Mouse (Mus musculus): Measurements from ENCODE around the gene Fam222b. TPM values are rescaled to one million over a fixed set of nuclear protein-coding genes. Genes with fewer than 3 reads are reported as not detected.

Fam222b gene
- polyA plus RNA-seq, 1 experiment: 36.5 TPM

DNA sequence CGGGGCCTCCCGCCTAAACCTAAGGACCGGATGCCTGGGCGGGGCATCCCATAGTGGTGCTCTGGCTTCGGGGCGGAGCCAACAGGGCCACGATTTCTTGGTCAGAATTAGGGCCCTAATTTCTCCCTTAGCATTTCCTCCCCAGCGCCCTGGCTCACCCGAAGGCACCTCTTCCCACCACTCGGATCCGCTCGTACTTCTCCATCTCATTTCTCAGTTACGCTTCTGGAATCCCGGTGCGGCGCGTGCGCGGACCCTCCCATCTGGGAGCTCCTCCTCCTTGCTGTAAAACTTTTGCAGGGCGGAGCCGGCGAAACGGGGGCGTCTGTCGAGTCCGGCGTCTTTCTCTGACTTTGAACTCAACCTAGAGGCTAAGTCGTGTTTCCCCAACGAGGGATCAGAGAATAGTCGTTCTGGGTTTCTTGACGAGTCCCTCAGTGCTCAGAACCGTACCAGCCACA lies 82.0 kb downstream of the Fam222b start, which contains the start of the genes Nek8 and Tlcd1:
Gene Nek8, minus strand, starts transcription at position 274 of the 461 bp plus-strand sequence.
Gene Tlcd1, plus strand, starts transcription at position 310 of the 461 bp plus-strand sequence.
- DNase-seq (ENCODE audit: low read depth): peak; percentile 92
- TF ChIP-seq POLR2A (IDR thresholded peaks at IDR 0.05; ENCODE audit: borderline replicate concordance, extremely low read depth, insufficient read depth, insufficient read length, poor library complexity, severe bottlenecking) (no peak), CTCF (IDR thresholded peaks at IDR 0.05; ENCODE audit: borderline replicate concordance, extremely low read depth, insufficient read depth, insufficient read length) (no peak)

DNA sequence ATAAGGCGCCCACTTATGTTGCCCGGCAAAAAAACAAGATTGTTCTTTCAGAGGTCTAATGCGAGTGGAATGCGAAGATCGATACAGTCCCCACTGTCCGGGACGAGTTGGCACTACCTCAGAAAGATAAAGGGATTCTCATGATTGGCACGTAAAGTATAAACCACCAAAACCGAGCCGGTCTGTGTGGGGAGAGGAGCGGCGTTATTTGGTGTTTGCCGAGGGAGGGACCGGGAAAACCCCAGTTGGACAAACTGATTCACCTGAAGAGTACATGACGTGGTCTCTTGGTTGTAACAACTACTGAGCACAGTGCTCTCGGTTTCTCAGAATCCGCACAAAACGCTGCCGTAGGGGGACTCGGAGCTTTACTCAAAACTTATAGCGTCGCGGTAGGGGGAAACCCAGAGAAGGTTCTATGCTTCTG lies 82.5 kb downstream of the Fam222b start:
- DNase-seq (ENCODE audit: low read depth): no peak
- no peak for TF ChIP-seq POLR2A (IDR thresholded peaks at IDR 0.05; ENCODE audit: borderline replicate concordance, extremely low read depth, insufficient read depth, insufficient read length, poor library complexity, severe bottlenecking)
- TF ChIP-seq CTCF (IDR thresholded peaks at IDR 0.05; ENCODE audit: borderline replicate concordance, extremely low read depth, insufficient read depth, insufficient read length): no peak

DNA sequence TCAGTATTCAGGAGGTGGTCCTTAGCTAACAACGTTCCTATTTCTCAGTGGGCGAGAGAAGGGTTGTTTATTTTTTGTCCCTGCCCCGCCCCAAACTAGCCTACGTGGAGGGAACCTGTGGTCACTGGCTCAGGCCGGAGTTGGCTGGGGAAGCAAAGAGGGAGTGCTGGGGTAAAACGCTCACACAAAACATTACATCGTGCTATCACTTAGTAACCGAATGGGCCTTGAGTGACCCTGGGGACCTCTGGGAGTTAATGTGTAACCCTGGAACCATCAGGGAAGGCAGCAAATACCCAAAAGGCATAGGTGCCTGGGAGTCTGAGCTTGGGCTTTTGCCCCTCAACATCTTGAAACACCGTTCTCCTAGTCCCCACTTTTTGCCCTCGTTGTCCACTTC lies 83.0 kb downstream of the Fam222b start:
- TF ChIP-seq CTCF (IDR thresholded peaks at IDR 0.05; ENCODE audit: borderline replicate concordance, extremely low read depth, insufficient read depth, insufficient read length) (no peak), POLR2A (IDR thresholded peaks at IDR 0.05; ENCODE audit: borderline replicate concordance, extremely low read depth, insufficient read depth, insufficient read length, poor library complexity, severe bottlenecking) (no peak)
- no peak for DNase-seq (ENCODE audit: low read depth)

DNA sequence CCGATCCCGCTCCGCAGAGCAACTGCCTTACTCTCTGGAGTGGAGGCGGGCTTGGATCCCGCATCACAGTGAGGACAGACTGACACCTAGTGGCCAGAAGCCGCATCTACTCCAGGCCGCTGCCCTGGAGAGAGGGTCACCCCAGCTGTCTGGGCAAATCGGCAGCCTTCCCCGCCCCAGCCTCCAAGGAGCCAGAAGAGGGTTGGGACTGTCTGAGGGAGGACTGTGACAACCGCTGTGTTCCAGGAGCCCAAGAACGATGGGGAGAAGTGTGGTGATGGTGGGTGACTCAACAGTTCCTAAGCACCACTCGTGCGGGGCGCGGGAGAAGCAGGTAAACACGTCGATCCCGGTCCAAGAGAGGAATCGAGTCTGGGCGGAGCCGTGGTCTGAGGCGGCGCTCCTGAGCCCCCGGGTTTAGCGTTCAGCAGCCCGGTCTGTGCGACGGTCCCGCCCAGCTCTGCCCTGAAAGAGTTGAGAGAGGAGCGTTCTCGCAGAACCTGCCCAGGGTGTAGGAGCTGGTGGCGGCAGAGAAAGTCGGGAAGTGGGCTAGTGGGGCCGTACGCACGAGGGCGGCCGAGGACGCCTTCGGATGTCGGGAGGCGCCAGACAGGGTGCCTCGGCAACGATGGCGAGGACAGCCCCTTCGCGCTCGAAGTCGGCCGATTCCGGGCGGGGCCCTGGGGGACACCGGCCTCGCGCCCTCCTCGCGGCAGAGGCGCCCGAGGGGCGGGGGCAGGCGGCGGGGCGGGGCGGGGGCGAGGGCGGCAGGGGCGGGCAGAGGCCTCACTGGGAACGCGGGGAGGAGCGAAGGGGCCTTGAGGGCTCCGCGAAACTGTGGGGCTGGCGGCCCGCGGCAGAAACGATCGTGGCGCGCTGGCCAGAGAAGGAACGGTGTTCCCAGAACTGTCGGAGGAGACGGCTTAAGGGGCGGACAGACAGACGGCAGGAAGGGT lies 83.7 kb downstream of the Fam222b start:
- TF ChIP-seq CTCF (IDR thresholded peaks at IDR 0.05; ENCODE audit: borderline replicate concordance, extremely low read depth, insufficient read depth, insufficient read length): peak; percentile 97
- no peak for TF ChIP-seq POLR2A (IDR thresholded peaks at IDR 0.05; ENCODE audit: borderline replicate concordance, extremely low read depth, insufficient read depth, insufficient read length, poor library complexity, severe bottlenecking)
- DNase-seq (ENCODE audit: low read depth): peak; percentile 96

DNA sequence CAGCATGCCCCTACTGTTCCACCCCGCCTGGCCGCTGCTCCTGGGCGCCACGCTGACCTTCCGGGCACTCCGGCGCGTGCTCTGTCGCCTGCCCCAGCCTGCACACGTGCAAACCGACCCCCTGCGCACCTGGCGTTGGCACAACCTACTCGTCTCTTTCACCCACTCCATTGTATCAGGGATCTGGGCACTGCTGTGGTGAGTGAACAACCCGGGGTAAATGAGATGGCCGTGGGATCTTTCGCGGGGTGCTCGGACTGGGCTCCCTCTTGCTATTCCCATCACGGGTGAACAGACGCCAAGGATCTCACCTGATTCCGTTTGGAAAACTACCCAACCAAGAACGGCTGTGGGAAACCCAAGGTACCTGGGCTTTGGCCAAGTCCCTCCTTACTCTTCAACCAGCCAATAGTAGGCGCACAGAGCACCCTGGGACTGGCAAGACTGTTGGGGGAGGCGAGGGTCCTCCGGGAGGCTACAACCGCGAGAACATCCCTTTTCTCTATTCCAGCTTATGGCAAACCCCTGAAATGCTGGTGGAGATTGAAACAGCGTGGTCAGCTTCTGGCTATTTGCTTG lies 84.5 kb downstream of the Fam222b start:
- no peak for TF ChIP-seq POLR2A (IDR thresholded peaks at IDR 0.05; ENCODE audit: borderline replicate concordance, extremely low read depth, insufficient read depth, insufficient read length, poor library complexity, severe bottlenecking)
- no peak for TF ChIP-seq CTCF (IDR thresholded peaks at IDR 0.05; ENCODE audit: borderline replicate concordance, extremely low read depth, insufficient read depth, insufficient read length)
- DNase-seq (ENCODE audit: low read depth): peak; percentile 90

DNA sequence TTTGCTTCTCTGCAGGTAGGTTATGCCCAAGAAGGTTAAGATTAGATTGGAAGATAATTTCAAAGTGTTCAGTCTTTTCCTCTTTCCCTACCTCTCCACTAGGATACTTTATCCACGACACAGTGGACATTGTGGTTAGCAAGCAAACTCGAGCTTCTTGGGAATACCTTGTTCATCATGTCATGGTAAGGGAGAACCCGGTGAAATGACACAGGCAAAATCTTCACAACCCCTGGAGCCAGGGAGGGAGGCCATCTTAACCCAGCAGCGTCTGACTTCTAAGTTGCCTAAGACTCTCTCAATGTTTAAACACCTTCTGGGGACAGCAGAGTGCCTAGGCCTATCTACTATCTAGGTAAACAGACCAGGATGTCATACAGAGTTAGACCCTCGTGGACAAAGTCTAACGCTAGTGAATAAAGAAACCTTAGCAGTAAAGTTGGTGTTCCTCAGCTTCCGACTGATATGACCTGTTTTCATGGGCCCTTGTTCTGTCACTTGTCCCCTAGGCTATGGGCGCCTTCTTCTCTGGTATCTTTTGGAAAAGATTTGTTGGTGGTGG lies 85.1 kb downstream of the Fam222b start:
- TF ChIP-seq CTCF (IDR thresholded peaks at IDR 0.05; ENCODE audit: borderline replicate concordance, extremely low read depth, insufficient read depth, insufficient read length) (no peak), POLR2A (IDR thresholded peaks at IDR 0.05; ENCODE audit: borderline replicate concordance, extremely low read depth, insufficient read depth, insufficient read length, poor library complexity, severe bottlenecking) (no peak)
- DNase-seq (ENCODE audit: low read depth): no peak

DNA sequence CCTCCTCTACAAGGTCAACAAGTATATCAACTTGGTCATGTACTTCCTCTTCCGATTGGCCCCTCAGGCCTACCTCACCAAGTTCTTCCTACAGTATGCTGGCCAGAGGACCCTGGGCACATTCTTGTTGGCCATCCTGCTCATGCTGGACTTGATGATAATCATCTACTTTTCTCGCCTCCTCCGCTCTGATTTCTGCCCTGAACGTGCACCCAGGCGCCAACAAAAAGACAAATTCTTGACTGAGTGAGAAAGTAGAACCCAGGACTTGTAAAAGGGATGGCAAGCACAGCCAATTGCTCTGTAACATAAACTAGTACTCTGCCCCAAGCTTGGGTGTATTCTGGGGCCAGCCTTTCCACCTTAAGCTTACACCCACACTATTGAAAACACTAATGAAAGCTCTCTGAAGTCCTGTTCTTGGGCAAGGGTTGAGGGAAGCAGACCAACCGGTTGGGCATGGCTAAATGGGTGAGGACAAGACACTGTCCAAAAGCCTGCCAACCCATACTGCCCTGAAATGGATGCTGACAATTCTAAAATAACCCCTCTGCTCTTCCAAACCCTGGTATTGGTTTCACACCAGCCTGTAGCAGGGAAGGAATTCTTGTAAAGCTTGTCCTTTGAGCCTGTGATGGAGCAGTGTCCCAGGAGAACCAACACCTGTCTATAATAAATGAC lies 85.8 kb downstream of the Fam222b start:
- TF ChIP-seq CTCF (IDR thresholded peaks at IDR 0.05; ENCODE audit: borderline replicate concordance, extremely low read depth, insufficient read depth, insufficient read length): no peak
- no peak for TF ChIP-seq POLR2A (IDR thresholded peaks at IDR 0.05; ENCODE audit: borderline replicate concordance, extremely low read depth, insufficient read depth, insufficient read length, poor library complexity, severe bottlenecking)
- DNase-seq (ENCODE audit: low read depth): no peak

DNA sequence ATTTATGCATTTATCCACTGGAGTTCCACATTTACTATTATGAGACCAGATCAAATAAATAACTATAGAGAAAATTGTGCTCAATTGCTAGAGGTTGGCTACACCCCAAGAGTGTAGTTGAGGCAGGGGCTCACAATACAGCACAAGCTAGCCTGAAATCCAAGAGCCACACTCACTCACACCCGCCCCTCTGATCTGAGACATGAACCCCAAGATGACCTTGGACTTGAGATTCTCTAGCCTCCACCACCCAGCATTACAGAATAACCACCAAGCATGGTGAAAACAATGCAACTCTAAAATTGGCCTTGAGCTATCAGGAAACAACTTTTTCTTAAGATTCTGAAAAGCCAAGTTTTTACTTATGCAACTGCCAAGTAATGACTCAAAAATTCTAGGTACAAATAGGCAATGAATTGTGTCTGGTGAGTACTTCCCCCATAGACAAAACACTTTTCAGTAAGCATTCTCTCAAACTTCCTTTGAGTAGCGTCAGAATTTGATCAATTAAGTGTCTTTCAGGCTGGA lies 87.4 kb downstream of the Fam222b start:
- TF ChIP-seq CTCF (IDR thresholded peaks at IDR 0.05; ENCODE audit: borderline replicate concordance, extremely low read depth, insufficient read depth, insufficient read length) (no peak), POLR2A (IDR thresholded peaks at IDR 0.05; ENCODE audit: borderline replicate concordance, extremely low read depth, insufficient read depth, insufficient read length, poor library complexity, severe bottlenecking) (no peak)
- no peak for DNase-seq (ENCODE audit: low read depth)

DNA sequence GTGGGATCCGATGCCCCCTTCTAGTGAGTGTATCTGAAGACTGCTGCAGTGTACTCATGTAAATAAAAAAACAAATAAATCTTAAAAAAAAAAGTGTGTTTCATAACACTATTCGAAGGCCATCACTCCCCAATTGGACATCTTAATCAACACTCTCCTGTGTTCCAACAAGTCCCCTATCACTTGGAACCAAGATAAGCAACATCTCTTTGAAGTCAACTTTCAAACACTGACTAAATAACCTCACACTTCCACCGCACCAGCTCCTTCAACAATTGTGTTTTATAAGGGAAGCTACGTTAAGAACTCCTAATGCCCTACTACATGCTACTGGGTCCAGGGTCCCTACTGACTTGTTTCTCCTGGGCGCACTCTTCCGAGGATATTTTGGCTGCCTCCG lies 88.0 kb downstream of the Fam222b start:
- TF ChIP-seq POLR2A (IDR thresholded peaks at IDR 0.05; ENCODE audit: borderline replicate concordance, extremely low read depth, insufficient read depth, insufficient read length, poor library complexity, severe bottlenecking): no peak
- TF ChIP-seq CTCF (IDR thresholded peaks at IDR 0.05; ENCODE audit: borderline replicate concordance, extremely low read depth, insufficient read depth, insufficient read length): no peak
- no peak for DNase-seq (ENCODE audit: low read depth)

DNA sequence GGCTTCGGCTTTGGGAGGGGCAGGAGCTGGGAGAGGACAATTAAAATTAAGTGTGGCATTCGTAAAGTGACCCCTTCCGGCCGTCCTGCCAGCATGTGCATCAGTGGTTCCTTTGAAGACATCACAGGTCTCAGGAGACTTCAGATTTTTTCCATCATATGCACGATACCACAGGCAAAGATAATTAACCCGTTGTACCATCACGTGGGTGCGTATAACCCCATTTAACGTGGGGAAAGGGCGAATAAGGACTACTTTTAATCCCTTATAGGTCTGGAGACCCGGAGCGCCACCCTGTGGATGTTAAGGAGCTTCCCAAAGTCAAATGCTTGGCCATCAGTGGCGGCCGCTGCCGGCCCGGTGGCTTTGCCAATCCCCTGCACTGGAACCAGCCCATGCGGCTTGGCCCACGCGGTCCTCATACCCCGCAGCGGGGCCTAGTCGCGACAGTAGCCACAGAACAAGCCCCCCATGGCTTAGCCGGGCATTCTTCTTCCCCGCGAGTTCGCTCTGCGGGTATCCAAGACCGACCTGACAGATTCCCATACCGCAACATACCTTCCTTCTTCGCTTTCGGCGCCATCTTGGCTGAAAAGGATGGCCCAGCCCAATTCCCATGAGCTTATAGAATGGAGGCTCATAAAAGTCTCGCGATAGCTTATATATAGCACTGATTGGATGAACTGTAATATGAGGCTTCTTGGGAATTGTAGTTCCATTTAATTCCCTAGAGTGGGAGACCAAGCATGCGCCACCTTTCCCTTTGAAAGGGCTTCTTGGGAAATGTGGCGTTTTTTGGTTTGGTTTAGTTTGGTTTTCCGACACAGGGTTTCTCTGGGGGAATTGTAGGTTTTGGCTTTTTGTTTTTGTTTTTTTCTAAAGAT lies 88.7 kb downstream of the Fam222b start, which contains the start of gene Rpl23a:
Gene Rpl23a, minus strand, starts transcription at position 624 of the 884 bp plus-strand sequence.
- TF ChIP-seq POLR2A (IDR thresholded peaks at IDR 0.05; ENCODE audit: borderline replicate concordance, extremely low read depth, insufficient read depth, insufficient read length, poor library complexity, severe bottlenecking) (peak; percentile 69; the same call in 1 of the 2 replicates), CTCF (IDR thresholded peaks at IDR 0.05; ENCODE audit: borderline replicate concordance, extremely low read depth, insufficient read depth, insufficient read length) (peak; percentile 36; the same call in 1 of the 2 replicates)
- peak; percentile 98 for DNase-seq (ENCODE audit: low read depth)
